Mouse (Mus musculus): ENCODE data around the gene Sh3rf3. TPM values are rescaled to one million over a fixed set of nuclear protein-coding genes. Genes with fewer than 3 reads are reported as not detected.

The Sh3rf3 gene
- total RNA-seq, 2 experiments from 2014 or later, result 48.3 to 55.2 TPM

- H3K4me3 ChIP-seq, result peak overlapping the region; percentile 78
- H3K27ac ChIP-seq, result no peak overlapping the region
- TF ChIP-seq CTCF (IDR thresholded peaks at IDR 0.05), result no peak
- intact Hi-C loops (cut with DNase I), result loop anchor here (5.0 kb wide), 4 partner anchors 58 to 478 kb away; no protein-coding TSS in a partner anchor
- no peak for DNase-seq (ENCODE audit: extremely low spot score in 1 of 2, low spot score in 2 of 2)
Measured at GRCm38 (mm10) chr10:58814486-58814885, 1.3 kb downstream of the Sh3rf3 start.

- no peak for DNase-seq (ENCODE audit: extremely low spot score in 1 of 2, low spot score in 2 of 2)
- intact Hi-C loops (cut with DNase I), result no loop called here
- Histone ChIP-seq H3K27ac (no peak overlapping the region), H3K4me3 (no peak overlapping the region)
- TF ChIP-seq CTCF (IDR thresholded peaks at IDR 0.05), result no peak
Measured at GRCm38 (mm10) chr10:58824016-58824568, 10.9 kb downstream of the Sh3rf3 start.

- no peak for TF ChIP-seq CTCF (IDR thresholded peaks at IDR 0.05)
- no peak for DNase-seq (ENCODE audit: extremely low spot score in 1 of 2, low spot score in 2 of 2)
- intact Hi-C loops (cut with DNase I), result no loop called here
- Histone ChIP-seq H3K4me3 (no peak overlapping the region), H3K27ac (no peak overlapping the region)
Measured at GRCm38 (mm10) chr10:58829251-58830111, 16.3 kb downstream of the Sh3rf3 start.

GRCm38 (mm10) chr10:58833146-58833545, 20.0 kb downstream of the Sh3rf3 start:
- intact Hi-C loops (cut with DNase I), result no loop called here
- DNase-seq (ENCODE audit: extremely low spot score in 1 of 2, low spot score in 2 of 2), result no peak
- no peak for TF ChIP-seq CTCF (IDR thresholded peaks at IDR 0.05)

GRCm38 (mm10) chr10:58833741-58834178, 20.6 kb downstream of the Sh3rf3 start:
- intact Hi-C loops (cut with DNase I), result no loop called here
- peak in 1 of 2 experiments; percentile 25 for DNase-seq (ENCODE audit: extremely low spot score in 1 of 2, low spot score in 2 of 2)
- peak overlapping the region; percentile 45 for H3K27ac ChIP-seq
- TF ChIP-seq CTCF (IDR thresholded peaks at IDR 0.05), result no peak
- no peak overlapping the region for H3K4me3 ChIP-seq

More at GRCm38 (mm10) chr10:58833146-58833545, 20.0 kb downstream of the Sh3rf3 start:
- Histone ChIP-seq H3K27ac (peak overlapping the region; percentile 45), H3K4me3 (no peak overlapping the region)

- no peak for TF ChIP-seq CTCF (IDR thresholded peaks at IDR 0.05)
- DNase-seq (ENCODE audit: extremely low spot score in 1 of 2, low spot score in 2 of 2), result no peak
- Histone ChIP-seq H3K27ac (no peak overlapping the region), H3K4me3 (no peak overlapping the region)
- intact Hi-C loops (cut with DNase I), result no loop called here
Measured at GRCm38 (mm10) chr10:58836391-58836790, 23.2 kb downstream of the Sh3rf3 start.

GRCm38 (mm10) chr10:58837504-58837903, 24.3 kb downstream of the Sh3rf3 start:
- intact Hi-C loops (cut with DNase I), result no loop called here
- Histone ChIP-seq H3K4me3 (no peak overlapping the region), H3K27ac (no peak overlapping the region)
- DNase-seq (ENCODE audit: extremely low spot score in 1 of 2, low spot score in 2 of 2), result no peak
- no peak for TF ChIP-seq CTCF (IDR thresholded peaks at IDR 0.05)

GRCm38 (mm10) chr10:58841945-58842344, 28.8 kb downstream of the Sh3rf3 start:
- intact Hi-C loops (cut with DNase I), result no loop called here
- H3K27ac ChIP-seq, result no peak overlapping the region
- no peak overlapping the region for H3K4me3 ChIP-seq
- DNase-seq (ENCODE audit: extremely low spot score in 1 of 2, low spot score in 2 of 2), result no peak
- TF ChIP-seq CTCF (IDR thresholded peaks at IDR 0.05), result no peak

GRCm38 (mm10) chr10:58843100-58843499, 29.9 kb downstream of the Sh3rf3 start:
- H3K27ac ChIP-seq, result no peak overlapping the region
- DNase-seq (ENCODE audit: extremely low spot score in 1 of 2, low spot score in 2 of 2), result no peak
- intact Hi-C loops (cut with DNase I), result no loop called here
- no peak for TF ChIP-seq CTCF (IDR thresholded peaks at IDR 0.05)
- H3K4me3 ChIP-seq, result no peak overlapping the region

GRCm38 (mm10) chr10:58848127-58848526, 35.0 kb downstream of the Sh3rf3 start:
- Histone ChIP-seq H3K4me3 (no peak overlapping the region), H3K27ac (no peak overlapping the region)
- DNase-seq (ENCODE audit: extremely low spot score in 1 of 2, low spot score in 2 of 2), result no peak
- intact Hi-C loops (cut with DNase I), result no loop called here
- no peak for TF ChIP-seq CTCF (IDR thresholded peaks at IDR 0.05)

GRCm38 (mm10) chr10:58848536-58848935, 35.4 kb downstream of the Sh3rf3 start:
- no peak overlapping the region for H3K4me3 ChIP-seq
- intact Hi-C loops (cut with DNase I), result no loop called here
- no peak for DNase-seq (ENCODE audit: extremely low spot score in 1 of 2, low spot score in 2 of 2)
- no peak for TF ChIP-seq CTCF (IDR thresholded peaks at IDR 0.05)
- no peak overlapping the region for H3K27ac ChIP-seq

- intact Hi-C loops (cut with DNase I), result no loop called here
- no peak for TF ChIP-seq CTCF (IDR thresholded peaks at IDR 0.05)
- Histone ChIP-seq H3K27ac (no peak overlapping the region), H3K4me3 (no peak overlapping the region)
- DNase-seq (ENCODE audit: extremely low spot score in 1 of 2, low spot score in 2 of 2), result no peak
Measured at GRCm38 (mm10) chr10:58854548-58855198, 41.5 kb downstream of the Sh3rf3 start.

All from left cerebral cortex, adult 2 months (tissue).